Mouse (Mus musculus) kidney, postnatal 25 days (tissue): ENCODE results near the gene Zmynd19.
A peak's percentile ranks its signal among the peaks of the same experiment; 100 is the strongest.

Source experiments
- DNase-seq, 2 experiments: peaks; one replicate each; pipeline ENCODE4 v3.0.0; 2021; ENCODE audit warnings: mixed read lengths in 2 of 2

Zmynd19 gene

DNA sequence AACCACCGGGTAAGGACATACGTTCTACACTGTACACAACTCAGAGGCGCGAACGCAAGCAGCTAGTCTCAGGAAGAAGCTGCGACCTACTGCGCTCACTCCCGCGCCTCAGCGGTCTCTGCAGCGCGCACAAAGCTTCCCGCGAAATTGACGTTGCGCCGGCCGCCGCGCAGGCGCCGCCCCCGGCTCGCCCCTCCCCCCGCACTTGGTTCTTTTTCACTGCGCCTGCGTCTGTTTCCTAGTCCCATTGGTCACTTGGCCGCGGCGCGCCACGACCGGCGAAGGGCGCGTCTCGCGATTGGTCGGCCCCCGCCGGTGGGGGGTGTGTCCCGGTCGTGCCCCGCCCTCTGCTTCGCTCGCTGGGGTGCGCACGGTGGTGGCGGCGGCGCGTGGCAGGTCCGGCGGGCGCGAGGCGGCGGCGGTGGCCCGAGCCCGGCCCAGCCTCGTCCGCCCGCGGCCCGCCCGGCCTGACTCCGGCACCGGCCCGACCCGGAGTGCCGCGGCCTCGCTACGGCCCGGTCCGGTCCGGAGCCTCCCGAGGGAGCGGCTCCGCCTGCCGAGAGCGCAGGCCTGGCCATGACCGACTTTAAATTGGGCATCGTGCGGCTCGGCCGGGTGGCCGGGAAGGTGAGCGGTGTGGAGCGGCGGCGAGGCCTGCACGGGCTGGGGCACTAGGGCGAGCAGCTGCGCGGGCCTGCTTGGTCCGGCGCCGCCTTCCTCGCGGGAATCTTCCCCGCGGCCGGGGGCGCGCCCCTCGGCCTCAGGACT is at the start of gene Zmynd19:
Zmynd19 (plus strand) TSS at position 372 of the 768 bp plus-strand sequence.
- peak; percentile 98 to 99 for DNase-seq

DNA sequence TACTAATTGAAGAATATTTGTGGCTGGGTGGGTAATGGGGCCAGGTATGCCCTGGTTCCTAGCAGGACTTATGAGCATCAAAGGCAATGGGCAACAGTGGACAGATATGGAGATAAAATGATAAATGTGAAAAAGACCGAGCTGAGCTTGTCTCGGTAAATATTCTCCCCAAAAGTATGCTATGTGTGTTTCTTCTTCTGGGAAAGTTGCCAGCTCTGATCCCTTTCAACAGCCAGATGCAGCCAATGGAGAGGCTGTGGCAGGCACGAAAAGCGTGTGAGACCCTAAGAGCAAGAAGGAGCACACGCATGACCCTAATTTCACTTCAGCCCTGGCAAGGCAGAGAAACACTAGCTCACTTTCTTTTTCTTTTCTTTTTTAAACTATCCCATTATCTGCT is 48.5 kb upstream of the Zmynd19 start:
- DNase-seq, result no peak

DNA sequence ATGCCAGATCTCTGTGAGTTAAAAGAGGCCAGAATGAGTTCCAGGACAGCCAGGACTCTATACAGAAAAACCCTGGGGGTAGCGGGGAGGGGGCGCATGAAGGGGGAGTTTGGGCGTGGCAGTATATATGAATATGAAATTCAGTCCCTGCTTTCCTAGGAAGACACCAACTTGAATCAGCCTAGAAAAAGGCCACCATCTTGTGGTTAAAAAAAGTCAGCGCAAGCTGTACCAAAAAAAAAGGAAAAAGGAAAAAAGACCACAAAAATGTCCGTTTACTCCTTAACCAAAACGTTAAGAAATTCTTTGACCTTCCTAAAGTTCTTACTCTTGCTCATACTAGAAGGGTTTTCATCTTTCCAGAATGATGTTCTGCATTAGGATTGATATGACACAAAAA is 46.6 kb upstream of the Zmynd19 start:
- DNase-seq, result no peak

DNA sequence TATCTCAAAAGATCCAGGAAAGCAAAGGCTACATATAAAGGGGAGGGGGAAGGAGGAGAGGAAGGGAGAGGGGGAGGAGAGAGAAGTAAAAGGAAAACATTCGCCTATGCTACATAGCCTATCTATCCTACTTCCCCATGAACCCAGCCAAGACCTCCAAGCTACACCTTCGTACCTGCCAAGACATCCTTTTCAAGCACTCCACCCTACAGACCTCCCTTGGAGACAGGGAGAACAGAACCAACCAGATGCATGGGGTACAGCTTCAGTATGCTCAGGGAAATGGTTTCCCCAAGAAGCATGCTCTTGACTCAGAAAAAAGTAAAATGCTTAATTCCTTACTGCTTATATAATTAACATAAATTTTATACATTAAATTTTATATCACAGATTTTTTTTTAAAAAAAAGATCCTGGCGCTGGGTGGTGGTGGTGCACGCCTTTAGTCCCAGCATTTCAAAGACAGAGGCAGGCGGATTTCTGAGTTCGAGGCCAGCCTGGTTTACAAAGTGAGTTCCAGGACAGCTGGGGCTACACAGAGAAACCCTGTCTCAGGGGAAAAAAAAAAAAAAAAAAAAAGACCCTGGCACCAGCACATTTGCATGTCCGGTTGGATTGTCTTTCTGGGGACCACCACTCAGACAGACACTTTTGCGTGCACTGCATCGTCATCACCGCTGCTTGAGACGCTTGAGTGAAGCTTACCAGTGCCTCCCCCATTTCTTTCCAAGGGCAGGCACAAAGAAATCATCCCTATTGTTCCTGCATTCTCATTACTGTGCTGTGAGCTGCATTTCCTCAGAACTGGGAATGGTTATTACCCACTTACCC is 44.6 kb upstream of the Zmynd19 start:
- no peak for DNase-seq

DNA sequence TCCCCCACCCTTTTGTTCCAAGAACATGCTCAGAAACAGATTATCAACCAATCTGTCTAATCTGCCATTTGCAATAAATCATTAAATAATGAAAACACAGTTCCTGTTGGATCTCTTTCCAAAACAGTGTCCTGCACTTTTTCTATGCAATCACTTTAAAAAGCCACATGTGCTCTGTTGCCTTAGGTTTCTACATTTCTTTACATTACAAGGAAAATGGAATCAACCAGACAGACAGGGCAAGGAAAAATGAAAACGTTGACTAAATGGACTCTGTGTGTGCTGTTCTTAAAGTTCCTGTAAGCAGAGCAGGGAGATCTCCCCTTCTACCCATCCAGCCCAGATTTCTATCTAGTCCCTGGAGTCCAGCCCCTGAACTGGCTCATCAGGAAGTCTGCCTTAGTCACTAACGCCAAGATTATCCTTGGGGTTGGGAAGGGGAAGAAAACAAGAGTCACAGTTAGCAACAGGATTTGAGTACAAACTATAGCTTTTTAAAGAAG is 43.9 kb upstream of the Zmynd19 start:
- no peak for DNase-seq

DNA sequence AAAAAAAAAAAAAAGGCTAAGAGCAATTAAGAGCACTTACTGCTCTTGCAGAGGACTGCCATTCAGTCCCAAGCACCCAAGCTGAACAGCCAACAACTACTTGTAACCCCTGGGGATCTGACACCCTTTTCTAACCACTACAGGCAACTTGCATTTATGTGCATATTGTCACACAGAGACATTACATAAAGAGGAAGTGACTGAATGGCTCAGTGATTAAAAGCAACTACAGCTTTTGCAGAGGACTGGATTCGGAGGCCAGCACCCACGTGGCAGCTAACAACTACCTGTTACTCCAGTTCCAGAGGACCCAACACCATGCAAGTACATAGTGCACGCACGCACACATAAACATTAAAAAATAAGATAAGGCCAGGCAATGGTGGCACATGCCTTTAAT is 39.1 kb upstream of the Zmynd19 start:
- no peak for DNase-seq

DNA sequence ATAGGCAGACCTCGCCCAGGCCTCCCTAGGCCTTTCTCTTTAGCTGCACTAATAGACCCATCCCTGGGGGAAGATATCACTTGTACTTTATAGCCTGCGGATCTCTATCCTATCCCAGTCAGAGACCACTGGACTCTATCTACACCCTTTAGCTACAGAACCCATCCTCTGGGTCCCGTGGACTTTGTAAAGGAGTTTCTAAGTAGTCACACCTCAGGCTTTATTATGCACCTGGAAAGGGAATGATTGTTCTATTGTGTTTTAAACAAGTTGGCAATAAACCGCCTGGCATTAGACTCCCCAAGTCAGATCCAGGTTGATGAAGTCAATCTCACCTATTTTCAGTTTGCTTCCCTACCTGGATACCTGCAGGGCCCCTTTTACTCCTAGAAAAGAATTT is 37.4 kb upstream of the Zmynd19 start:
- DNase-seq, result no peak

DNA sequence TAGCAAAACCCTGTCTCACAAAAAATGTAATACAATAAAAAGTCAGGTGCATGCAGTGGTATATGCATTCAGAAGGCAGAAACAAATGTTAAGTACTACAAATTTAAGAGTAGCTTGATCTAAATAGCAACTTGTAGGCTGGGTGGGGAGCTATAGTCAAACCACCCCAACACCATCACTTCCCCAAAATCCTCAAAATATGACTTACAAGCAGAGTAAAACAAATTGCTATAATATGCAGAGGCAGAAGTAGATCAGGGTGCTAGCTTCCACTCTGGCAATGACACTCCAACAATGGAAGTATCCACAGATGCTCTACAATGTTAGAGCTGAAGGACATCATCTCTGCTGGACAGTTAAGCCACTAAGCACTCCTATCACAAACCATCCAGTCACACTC is 37.0 kb upstream of the Zmynd19 start:
- no peak for DNase-seq

DNA sequence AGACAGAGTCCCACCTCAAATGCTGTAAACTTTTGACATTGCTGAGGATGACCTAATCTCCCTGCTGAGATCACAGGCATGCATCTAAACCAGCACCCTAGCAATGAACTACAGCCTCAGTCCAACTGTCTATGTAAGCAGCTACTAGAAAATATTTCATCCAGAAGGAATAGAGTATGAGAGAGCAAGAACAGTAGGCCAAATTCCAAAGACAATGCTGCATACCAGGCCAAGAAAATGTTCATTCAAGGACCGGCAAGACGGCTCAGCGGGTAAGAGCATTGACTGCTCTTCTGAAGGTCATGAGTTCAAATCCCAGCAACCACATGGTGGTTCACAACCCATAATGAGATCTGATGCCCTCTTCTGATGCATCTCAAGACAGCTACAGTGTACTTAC is 34.8 kb upstream of the Zmynd19 start:
- no peak for DNase-seq

DNA sequence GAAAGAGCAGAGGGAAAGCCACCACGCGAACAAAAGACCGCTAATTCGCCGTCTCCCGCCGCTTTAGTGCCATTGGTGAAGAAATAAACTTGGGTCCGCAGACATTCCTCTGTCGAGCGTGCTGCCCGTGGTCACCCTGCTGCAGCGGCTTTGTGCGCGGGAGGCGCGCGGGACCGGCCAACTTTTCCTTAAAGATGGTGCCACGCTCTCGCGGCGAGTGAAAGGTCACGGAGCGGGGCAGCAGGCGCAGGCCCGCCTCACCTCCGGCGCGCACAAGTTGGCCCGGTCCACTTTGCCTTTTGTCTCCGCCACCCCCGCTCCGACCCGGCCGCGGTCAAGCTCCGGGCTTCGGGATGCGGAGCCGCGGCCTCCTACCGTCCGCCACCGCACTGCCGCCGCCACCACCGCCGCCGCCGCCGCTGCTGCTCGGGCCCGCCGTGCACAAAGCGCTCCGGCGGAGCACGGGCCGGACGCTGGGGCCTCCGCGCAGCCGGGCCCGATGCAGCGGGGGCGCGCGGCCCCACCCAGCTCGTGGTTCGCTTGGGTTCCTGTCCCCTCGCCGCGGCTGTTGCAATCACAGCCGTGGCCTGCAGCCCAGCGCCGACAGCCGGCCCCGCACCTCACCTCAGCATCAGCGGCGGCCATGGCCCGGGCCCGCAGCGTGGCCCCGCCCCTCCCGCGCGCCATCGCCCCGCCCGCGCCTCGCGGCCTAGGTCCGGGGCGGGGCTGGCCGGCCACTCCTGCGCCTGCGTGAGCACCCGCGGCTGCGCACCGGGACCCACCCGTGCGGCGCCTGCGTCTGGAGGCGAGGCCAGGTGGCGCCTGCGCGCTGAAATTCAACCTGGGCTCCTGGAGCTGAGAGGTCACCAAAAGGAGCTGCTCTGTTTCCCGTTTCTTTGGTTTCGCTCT is 30.4 kb upstream of the Zmynd19 start, which contains the start of gene Ehmt1:
Ehmt1 (minus strand) TSS at position 685 of the 909 bp plus-strand sequence.
- peak; percentile 94 to 97 for DNase-seq

DNA sequence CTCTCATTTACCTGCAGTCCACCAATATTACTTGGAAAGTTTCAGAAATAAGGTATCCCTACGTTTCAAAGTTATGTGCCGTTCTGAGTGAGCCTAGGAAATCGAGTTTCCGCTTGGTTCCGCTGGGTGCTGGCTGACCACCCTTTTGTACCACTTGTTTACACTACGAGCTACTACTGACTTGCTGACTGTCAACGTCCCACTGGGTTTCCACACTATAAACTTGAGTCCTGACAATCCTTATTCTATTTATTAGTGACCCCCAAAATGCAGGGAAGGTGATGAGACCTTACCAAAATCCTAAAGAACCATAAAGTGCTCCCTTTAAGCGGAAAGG is 29.8 kb upstream of the Zmynd19 start:
- no peak for DNase-seq

DNA sequence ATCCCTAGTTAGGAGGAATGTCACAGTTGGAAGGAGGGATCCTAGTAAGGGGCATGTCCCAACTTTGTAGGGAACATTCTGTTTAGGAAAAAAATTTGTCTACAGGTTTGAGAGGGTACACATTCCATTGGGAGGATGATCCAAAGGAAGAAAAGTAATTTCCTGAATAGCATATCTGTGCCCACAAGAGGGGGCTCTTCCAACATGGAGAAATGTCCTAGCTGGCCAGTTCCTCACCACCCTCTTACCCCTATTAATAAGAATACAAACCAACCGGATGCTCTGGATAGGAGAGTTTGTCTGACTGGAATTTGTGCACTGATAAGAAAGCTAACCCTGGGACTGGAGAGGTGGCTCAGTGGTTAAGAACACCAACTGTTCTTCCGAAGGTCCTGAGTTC is 26.0 kb upstream of the Zmynd19 start:
- DNase-seq, result peak in 1 of 2 experiments; percentile 53

DNA sequence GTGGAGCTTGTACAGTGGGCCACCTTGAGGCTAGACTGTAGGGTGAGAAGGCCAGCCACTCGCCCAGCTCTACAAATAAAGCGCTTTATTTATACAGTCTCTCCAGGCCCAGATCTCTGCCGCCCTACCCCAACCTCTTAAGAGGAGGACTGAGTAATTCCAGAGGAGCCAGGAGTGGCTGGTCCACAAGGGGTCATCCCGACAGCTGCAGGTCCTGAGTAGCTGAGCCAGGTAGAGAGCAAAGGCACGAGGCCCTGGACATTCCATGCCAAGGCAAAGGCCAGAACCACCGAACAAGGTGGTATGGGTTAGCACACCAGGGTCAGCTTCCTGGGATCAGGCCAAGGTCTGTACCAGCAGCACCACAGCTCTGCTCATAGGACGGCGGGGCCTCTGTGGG is 24.3 kb upstream of the Zmynd19 start:
- DNase-seq, result no peak

DNA sequence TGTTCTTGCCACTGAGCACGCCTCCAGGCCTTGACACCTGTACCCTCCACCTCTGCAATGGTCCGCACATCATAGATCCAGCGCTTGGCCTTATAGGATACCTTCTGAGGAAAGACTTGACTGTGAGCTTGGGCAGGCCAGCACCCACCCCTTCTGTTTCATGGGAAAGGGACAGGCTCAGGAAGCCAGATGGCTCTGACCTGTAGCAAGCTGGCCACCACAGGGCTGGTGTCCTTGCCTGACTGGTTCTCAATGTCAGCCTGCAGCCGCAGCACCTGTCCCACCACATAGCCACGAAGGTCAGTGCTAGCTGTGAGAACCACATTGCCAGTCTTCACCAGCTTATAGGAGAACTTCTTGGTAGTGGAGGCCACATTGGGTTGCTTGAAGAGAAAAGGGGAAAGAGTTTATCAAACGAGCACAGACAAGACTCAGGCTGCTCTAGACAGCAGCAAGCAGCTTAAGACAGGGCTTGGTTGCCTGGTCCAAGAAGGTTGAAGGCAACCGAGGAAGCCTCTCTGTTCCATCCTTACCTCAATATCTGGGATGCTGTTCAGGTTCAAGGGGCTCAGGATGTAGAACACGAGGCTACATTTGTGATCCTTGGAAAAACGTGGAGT is 23.1 kb upstream of the Zmynd19 start:
- DNase-seq, result peak in 1 of 2 experiments; percentile 55

DNA sequence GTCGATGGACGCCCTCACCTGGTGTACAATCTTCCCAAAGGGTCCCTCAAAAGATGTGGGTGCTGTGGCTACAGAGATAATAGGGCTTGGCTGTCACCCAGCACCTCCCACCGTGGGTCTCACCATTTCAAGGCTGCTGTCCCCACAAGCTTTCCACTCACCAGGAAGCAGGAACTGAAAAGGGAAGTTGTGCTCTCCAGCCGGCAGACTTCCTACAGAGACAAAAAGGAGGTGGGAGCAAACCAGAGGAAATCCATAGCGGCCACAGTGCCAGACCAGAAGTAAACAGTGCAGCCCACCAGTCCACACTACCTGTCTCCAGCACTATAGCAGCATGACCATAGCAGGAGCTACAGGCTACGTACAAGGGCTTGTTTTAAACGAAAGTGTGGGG is 22.6 kb upstream of the Zmynd19 start:
- peak in 1 of 2 experiments; percentile 38 for DNase-seq

DNA sequence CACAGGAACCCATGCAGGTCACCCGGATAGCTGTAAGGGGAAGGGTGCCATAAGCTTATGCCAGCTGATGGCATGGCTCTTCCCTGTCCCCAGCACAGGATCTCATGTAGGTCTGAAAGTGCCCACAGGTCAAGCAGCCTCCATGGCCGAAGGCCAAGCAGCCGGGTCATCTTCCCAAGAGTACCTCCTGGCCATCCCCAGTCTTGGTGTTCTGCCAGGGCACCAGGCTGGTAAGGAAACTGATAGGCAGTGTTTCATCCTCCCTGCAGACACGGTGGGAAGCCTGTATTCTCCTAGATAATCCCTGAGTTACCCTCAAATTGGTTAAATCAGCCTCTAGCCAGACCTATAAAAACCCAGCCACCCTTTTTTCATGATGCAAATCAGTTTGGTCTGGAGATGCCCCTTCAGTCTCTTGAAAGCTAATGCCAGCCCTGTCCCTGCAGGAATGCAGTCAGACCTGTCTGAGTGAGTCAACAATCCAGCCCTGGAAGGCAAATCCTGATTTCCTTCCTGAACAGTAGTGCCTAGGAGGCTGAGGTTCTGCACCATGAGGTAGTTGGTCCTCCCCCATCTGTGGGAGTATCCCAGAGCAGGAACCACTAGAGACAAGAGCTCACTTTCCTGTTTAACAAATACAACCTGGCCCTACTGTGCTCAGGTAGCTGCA is 21.6 kb upstream of the Zmynd19 start:
- peak; percentile 65 to 83 for DNase-seq

DNA sequence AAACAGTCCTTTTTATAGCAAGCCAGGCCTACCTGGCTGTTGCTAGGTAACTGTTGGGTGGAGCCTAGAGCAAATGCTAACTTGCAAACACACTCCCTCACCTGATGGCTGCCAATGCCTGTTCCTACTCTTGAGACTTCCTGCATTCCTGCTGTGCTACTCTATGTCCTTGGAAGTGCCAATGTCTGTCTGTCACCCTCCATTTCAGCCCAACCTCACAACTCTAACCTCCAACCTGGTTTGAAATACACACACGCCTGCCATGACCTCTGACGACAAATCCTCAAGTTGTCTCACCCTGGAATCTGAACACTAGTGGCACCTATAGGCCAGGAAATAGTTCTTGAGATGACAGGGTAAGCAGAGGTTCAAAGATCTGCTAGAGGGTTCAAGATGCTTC is 20.5 kb upstream of the Zmynd19 start:
- peak; percentile 55 to 78 for DNase-seq

DNA sequence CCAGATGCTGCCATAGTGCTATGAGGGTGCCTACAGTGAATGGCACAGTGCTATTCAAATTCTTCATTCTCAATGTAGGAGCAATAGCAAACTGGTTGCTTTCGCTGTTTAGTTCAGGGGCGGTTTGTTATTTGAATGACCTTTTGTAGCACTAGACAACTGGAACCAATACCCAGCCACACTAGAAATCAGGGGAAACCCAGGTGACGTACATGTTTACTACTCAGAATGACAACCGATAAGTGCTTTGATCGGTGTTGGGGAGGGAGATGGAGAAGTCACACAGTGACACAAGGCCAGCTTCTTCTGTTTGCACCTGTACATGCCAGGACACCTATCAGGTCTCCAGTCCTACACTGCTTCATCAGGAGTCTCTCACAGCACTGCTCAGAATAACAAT is 20.0 kb upstream of the Zmynd19 start:
- DNase-seq, result no peak

DNA sequence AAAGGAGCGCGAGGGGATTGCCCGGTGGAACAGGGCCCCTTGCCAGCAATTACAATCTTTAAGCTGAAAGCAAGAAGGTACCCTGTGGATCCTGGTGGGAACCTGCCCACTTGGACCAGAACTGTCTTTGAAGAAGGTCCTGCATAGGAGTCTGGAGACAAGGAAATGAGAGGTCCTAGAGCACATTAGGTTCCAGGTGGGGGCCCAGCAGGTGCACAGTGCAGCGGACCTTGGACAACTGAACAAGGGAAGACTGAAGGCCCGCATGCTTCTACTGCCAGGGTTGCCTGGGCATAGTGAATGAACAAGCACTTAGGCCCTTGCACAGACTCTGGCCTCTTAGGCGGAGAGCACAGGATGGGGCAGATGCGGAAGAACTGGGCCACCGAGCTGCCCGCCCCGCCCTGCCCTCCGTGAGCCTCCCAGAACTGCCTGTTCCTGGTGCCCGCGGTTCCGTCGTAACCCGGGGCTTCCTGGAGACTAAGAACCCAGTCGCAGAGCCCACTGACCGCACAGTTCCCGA is 15.1 kb upstream of the Zmynd19 start:
- DNase-seq, result peak; percentile 56 to 84

DNA sequence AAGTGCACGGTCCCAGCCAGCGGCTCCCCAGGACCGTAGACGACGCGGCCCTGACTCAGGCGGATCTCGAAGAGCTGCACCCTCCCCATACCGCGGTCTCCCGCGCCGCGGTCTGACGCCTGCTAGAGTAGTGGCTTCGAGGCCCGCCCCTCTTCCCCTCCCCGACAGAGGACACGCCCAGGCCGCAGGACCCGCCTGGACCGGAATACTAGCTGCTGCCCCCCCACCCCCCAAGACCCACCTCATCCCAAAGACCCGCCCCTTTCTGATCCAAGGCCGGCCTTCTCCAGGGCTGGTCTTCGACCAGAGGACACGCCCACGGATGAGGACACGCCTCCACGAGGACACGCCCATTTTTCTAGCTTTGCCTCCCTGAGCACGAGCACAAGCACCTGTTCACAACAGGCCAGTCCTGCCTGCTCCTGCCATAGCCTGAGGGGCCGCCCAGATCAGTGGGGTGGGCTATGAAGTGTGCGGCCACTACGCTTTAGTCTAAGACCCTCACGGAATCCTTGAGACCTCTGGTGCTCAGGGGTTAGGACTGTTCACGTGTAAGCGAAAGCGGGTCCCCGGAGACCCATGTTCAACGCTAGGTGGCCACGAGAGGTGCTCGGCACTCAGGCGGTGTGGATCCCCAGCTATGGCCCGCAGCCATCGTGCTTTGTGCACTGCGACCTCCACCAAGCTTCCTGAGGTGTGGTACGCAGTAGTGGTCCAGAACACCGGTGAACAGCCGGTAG is 14.4 kb upstream of the Zmynd19 start, which contains the start of gene Arrdc1:
Arrdc1 (minus strand) TSS at position 196 of the 740 bp plus-strand sequence.
- peak; percentile 98 for DNase-seq

DNA sequence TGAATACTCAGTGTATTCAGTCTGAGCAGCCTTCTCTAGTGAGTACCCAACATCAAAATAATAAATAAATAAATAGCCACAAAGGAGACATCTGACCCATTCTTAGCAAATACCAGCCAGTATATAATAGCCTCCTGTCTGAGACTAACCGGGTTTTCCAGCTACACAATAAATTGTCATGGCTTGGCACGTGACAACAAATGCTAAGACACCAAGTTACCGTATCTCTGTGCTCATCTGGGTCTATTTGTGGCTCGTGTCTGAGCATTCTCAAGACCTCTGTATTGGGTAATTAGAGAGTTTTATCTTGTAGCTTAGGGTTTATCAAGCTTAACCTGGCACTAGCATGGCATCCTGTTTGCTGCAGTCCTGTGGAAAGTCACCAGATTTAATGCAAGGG is 7.5 kb upstream of the Zmynd19 start:
- DNase-seq, result no peak
